17 mouse cellular contexts compared by ENCODE assay signal in the genomic region with DNA sequence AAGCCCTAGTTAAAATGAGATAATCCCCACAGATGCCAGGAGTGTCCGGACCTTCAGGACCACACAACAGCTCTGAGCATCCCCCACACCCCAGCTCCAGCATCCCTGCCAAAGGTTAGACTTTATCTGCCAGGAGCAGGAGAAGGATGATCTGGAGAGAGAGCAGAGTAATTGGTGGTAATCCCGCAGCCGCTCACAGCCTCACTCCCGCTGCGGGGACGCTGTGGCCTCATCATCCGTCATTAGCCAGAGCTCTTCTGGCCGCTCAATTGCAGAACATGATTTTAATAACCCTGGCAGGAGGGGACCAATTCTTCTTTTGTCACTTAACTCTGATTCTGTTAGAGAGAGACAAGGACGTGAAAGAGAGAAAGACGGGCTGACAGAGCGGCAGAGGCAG.
"Had no signal": no experiment of that assay in that cellular context is flagged by ENCODE, and none has a peak within 500 bp of the region (broad histone marks: within the 10 kb centered on the region; RNA-seq: fewer than 3 reads in every experiment).

No protein-coding gene starts in this region.

- H3K27ac ChIP-seq: kidney, postnatal 0 days; limb, embryonic 15.5 days; liver, embryonic 12.5 days; macrophage; midbrain, embryonic 12.5 days; neural tube, embryonic 12.5 days had no signal

- H3K4me2 ChIP-seq: limb, embryonic 15.5 days; liver, embryonic 12.5 days; lung, embryonic 14.5 days; midbrain, embryonic 12.5 days; neural tube, embryonic 12.5 days had no signal

- ATAC-seq: liver, embryonic 12.5 days had no signal

- H3K4me3 ChIP-seq: limb, embryonic 15.5 days; liver, embryonic 12.5 days; megakaryocyte, embryonic 14.5 days; midbrain, embryonic 12.5 days; neural tube, embryonic 12.5 days had no signal

- H3K9ac ChIP-seq: limb, embryonic 15.5 days; liver, embryonic 12.5 days; lung, embryonic 14.5 days; midbrain, embryonic 12.5 days; neural tube, embryonic 12.5 days had no signal

- DNase-seq: kidney, adult 9 months; kidney, postnatal 36 days; layer of hippocampus, adult 9-11 months; layer of hippocampus, postnatal 36 days; lung, embryonic 14.5 days; lung, postnatal 10 days; right cerebral cortex, postnatal 4 days; spleen, adult 18-20 months; thymus, adult 18-20 months; thymus, postnatal 14 days had no signal

- H3K4me1 ChIP-seq: limb, embryonic 15.5 days; neural tube, embryonic 12.5 days had no signal

- H3K36me3 ChIP-seq: limb, embryonic 15.5 days; liver, embryonic 12.5 days; midbrain, embryonic 12.5 days; neural tube, embryonic 12.5 days had no signal

- H3K9me3 ChIP-seq: limb, embryonic 15.5 days; liver, embryonic 12.5 days; megakaryocyte, embryonic 14.5 days; midbrain, embryonic 12.5 days; neural tube, embryonic 12.5 days had no signal
